Mouse (Mus musculus) heart, adult 11 months (tissue): ENCODE measurements around the gene Ahcyl2.
A peak's percentile ranks its signal among the peaks of the same experiment; 100 is the strongest.

Experiments used
- DNase-seq: peaks from one replicate; pipeline ENCODE4 v3.0.0; 2022

Ahcyl2 gene

DNA sequence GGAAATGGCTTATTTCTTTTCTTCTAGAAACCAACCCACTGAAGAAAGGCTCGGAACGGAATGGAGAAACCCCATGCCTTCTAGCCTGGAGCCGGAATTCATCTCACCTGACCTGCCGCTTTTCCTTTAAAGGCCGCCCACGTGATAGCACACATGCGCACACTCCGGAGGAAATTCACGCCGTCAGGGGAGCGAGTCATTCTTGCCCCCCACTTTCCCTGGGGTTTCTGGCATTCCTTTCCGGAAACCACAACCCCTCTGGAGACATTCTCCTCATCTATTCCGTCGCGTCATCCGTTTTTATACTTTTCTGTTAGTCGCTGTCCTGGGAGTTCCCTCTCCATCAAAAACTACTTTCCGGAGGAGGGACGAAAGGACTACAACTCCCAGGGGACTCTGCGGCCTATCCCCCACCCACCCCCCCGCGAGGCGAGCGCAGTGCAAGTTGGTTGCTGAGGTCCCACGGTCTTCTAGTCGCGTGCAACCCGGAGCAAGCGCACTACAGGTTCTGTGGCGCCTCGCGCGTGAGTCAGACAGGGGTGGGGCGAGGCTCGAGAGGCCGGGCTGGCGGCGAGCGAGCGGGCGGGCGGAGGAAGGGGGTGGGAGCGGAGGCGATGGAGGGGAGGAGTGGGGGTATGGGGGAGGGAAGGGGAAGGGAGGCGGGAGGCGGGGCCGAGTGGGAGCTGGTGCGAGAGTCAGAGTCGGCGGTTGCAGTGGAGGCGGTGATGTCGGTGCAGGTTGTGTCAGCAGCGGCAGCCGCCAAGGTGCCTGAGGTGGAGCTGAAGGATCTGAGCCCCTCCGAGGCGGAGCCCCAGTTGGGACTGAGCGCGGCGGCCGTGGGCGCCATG lies at the start of gene Ahcyl2:
Gene Ahcyl2 (plus strand): TSS at position 199 of the 848 bp plus-strand sequence.
- DNase-seq, result peak; percentile 100

DNA sequence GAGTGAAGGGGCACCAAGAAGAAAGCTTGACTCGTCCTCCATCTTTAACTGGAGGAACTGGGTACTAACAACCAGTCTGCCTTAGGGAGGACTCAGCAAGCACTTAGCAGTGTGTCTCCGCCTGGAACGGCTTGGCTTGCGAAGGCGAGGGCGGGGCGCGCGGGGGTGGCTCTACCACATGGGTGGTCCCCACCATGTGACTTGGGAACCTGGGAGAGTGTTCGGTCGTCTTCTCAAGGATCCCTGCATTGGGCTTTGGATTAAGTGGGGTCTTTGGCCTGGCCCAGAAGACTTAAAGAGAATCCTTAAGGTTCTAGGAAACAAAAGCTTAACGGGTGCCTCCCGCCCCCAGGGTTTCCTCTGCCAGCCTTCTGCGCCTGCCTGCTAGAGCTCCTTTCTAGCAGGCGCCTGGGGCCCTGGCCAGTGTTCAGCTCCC lies 48.9 kb upstream of the Ahcyl2 start:
- peak; percentile 95 for DNase-seq

DNA sequence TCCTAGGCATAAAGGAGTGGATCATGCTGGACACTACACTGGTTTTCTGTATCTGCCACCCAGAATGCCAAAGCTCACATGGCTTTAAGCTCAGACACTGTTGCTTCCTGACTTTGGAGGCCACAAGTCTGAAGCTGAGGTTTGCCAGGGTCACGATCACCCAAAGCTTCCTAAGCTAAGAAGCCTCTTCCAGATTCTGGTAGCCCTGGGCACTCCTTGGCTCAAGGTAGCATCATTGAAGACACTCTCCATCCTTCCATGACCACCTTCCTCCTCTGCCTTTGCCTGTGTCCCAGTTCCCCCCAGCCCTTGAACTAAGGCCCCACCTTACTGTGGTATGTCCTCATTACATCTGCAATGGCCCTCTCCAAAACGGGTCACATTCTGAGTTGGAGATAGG lies 45.9 kb upstream of the Ahcyl2 start:
- no peak for DNase-seq

DNA sequence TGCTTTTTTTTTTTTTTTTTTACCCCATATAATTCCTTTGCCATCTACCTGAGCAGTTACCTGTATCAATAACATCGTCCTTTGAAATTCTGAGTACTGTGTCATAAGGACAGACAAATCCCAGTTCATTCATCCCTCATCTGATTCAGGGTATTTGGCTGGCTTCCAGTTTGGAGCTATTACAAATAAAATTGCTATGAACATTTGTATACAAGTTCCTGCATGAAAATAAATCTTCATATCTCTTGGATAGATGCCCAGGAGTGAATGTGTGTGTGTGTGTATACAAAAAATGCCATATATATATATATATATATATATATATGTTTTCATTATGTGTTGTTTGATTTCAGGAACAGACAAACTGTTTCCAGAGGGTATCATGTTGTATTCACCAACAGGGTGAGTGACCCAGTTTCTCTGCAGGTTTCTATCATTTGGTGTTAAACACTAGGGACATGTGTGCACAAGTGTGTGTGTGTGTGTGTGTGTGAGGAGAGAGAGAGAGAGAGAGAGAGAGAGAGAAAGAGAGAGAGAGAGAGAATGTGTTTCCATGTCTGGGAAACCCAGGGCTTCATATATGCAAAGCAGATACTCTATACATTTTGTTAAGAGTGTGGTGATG lies 41.1 kb upstream of the Ahcyl2 start:
- no peak for DNase-seq

DNA sequence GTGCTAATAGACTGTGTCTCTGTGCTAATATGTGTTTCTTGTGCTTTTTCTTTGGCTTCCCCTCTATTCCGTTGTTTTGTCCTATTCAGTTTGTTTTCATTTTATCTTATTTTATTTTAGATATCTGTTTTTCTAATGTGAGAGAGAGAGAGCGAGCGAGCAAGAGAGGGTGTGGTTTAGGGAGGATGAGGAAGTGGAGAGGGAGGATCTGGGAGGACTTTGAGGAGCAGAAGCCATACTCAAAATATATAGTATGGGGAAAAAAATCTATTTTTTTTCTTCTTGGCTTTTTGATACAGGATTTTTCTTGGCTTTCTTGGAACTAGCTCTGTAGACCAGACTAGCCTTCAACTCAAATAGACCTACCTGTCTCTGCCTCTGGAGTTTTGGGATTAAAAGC lies 39.8 kb upstream of the Ahcyl2 start:
- DNase-seq, result no peak

DNA sequence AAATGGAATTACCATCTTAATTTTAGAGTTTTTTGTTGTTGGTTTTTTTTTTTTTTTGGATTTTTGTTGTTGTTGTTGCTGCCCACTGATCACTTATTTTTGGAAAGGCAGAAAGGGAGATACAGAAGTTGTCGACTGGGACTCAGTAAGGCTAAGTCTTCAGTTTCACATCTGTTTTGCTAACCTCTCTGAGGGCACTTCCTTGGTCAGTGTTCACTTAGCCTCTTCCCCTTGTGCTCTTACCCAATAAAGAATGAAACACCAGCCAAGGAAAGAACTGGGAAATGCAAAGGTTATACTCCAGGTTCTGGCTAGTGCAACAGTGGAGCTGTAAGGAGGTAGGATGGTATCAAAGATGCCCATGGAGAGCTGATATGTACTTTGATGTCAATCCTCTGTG lies 38.3 kb upstream of the Ahcyl2 start:
- DNase-seq, result no peak

DNA sequence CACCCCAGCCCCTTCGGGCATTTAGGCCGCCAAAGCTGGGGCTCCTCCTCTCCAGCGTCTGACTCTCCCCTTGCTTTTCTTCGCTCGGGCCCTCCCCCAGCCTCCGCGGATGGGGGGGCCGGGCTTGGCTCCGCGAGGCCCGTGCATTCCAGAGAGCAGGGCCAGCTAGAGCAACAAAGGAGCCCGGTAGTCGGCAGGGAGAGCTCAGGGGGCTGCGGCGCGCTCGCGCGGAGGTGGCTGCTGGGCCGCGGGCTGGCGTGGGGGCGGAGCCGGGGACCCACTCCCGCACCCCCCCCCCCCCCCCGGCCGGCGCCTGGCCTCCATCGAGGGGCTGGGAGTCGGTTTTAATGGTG lies 32.5 kb upstream of the Ahcyl2 start, which contains the start of gene Smo:
Gene Smo (plus strand): TSS at position 168 of the 353 bp plus-strand sequence.
- DNase-seq, result peak; percentile 99

DNA sequence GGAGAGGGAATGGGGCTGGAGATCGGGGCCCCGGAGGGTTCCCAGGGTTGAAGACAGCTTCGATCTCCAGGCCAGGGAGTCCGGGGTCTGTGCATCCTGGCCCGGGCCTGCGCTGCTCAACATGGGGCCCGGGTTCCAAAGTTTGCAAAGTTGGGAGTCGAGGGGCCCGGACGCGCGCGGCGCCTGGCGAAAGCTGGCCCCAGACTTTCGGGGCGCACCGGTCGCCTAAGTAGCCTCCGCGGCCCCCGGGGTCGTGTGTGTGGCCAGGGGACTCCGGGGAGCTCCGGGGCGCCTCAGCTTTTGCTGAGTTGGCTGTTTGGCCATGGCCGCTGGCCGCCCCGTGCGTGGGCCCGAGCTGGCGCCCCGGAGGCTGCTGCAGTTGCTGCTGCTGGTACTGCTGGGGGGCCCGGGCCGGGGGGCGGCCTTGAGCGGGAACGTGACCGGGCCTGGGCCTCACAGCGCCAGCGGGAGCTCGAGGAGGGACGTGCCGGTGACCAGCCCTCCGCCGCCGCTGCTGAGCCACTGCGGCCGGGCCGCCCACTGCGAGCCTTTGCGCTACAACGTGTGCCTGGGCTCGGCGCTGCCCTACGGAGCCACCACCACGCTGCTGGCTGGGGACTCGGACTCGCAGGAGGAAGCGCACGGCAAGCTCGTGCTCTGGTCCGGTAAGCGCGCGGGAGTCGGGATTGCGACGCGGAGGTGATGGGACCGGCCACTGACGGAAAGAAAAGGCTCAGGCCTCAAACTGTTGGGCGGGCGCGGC lies 31.9 kb upstream of the Ahcyl2 start:
- DNase-seq, result peak; percentile 95

DNA sequence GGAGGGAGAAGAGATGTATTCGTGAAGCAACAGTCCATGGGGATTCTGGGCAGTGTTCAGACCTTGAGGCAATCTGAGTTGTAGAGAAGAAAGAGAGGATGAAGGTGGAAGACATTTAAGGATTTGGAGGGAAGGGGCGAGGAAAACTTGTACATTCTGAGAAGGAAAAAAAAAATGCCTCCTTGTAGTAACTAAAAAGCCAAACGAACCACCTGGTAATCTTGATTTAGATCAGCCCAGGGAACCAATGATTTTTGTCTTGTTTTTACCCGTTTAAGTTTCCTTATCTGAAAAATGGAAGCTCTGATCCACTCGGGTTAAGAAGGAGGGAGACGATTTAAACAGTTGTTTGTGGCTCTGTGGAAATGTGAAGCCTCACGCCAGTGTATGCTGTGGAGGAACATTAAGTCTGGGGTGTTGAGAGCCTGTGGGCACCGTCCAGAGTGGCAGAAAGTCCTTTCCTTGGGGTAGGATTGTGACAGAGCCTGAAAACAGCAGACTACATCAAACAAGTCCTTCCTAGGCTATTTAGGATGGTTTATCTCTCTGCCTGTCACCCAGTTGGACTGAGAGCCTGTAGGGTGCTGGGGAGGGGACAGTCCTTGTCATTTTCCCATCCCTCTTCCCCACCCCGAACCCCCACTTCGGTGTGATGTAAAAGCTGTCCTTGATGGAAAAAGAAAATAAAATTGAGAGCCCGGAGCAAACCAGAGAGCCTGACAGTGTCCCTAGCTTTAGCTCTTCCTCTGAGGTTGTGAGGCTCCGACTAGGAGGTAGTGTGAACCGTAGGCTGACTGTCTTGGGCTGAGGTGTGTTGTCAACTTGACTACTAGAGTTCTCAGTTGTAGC lies 31.0 kb upstream of the Ahcyl2 start:
- no peak for DNase-seq

DNA sequence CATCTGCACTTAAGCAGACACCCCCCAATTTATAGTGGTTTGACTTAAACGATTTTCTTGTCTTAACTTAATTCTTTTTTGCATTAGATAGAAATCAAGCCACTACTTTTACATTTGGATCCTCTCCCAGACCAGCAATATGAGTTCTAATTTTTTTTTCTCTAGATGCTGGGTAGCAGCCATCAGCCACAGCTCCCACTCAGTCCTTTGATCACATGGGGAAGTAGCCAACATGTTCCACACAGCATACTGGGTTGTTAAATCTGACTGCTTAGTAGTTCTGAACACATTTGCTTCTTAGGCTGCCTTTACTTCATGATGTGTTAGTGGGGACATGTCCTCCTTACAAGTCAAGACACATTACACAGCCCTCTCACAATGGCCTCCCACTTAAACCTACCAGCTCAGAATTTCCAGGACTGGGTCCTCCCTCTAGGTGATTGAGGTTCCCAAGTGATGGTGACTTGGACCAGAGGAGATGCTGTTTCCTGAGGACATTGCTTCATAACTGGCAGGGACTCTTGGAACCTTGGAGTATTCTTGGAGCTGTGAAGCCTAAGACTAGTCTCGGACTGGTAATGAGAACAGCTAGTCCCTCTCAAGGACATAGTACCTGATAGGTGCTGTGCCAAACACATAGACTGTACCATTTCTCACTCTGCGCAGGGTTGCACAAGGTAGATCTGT lies 16.2 kb upstream of the Ahcyl2 start:
- DNase-seq, result no peak

DNA sequence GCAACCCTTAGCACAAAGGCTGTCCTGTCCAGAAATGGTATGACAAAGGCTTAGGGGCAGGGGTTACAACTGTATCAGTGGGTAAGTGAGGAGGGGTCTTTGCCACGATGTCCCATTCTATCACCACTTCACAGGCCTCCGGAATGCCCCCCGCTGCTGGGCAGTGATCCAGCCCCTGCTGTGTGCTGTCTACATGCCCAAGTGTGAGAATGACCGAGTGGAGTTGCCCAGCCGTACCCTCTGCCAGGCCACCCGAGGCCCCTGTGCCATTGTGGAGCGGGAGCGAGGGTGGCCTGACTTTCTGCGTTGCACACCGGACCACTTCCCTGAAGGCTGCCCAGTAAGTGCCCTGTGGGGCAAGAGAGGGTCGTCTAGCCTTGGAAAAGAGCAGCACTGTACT lies 14.5 kb upstream of the Ahcyl2 start:
- DNase-seq, result no peak

DNA sequence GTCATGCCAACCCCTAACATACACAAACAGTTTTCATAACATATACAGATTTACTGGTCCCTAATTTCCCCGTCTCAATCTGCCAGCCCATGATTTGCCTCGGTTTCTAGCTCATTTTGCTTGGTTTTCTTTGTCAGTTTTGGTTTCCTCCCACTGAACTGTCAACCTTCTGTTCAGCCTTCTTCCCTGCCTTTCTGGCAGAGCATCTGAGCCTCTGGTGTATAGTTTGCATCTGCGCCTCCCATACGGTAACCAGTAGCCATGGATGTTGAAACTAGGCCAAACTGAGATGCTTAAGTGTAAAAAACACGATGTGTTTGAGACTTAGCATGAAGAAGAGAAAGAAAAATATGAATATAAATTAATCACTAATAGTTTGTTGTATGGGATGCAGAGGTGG lies 11.8 kb upstream of the Ahcyl2 start:
- no peak for DNase-seq

DNA sequence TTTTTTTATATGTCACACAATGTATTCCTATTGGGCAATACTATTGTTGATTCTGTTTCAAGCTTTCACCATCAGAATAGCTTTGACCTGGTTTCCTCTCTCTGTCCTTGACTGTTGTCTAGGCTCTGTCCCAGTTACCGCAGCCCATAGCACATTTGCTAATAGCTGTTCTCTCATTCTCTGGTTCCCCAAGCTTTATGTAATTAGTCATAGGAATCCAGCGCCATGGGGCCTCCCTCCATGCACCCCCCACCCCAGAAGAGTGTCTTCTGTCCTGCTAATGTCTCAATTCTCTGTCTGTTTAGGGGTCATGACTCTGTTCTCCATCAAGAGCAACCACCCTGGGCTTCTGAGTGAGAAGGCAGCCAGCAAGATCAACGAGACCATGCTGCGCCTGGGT lies 11.3 kb upstream of the Ahcyl2 start:
- DNase-seq, result peak; percentile 63

DNA sequence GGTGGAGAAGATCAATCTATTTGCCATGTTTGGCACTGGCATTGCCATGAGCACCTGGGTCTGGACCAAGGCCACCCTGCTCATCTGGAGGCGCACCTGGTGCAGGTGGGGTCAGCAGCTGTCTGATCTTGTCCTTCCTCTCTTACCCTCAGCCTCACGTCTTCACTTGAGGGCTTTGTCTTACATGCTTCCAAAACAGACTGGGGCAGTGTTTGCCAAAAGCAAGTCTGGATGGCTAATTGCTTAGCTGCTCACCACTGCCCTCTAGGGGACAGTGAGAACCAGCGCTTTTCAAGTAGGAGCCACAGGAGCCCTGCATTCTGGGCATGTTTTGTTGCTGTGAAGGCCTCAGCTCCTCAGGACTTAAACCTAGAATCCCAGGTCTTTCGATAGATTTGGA lies 9.4 kb upstream of the Ahcyl2 start:
- DNase-seq, result peak; percentile 93

DNA sequence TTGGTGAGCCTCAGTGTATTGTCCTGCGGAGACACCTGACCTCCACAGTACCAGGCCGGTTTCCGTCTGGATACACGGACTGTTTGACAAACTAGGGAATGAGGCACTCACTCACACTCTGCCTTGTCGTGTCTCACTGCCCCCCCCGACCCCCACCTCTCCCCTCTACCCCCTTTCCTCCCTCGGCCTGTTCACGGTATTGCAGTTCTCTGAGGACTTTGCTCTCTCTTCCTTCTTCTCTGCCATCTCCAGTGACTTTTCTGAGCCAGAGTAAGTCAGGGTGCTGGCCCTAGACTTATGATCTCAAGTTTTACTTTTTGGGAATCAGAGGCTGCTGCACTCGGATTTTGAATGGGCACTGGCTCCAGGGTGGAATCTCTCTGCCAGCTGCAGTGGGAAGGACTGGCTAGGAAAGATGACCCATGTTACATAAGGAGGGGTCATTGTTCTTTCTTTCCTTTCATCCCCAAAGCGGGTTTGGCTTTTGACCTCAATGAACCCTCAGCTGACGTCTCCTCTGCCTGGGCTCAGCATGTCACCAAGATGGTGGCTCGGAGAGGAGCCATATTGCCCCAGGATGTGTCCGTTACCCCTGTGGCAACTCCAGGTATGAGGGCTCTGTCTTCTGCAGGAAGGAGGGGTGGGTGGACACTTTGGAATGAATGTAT lies 8.7 kb upstream of the Ahcyl2 start:
- DNase-seq, result peak; percentile 86

DNA sequence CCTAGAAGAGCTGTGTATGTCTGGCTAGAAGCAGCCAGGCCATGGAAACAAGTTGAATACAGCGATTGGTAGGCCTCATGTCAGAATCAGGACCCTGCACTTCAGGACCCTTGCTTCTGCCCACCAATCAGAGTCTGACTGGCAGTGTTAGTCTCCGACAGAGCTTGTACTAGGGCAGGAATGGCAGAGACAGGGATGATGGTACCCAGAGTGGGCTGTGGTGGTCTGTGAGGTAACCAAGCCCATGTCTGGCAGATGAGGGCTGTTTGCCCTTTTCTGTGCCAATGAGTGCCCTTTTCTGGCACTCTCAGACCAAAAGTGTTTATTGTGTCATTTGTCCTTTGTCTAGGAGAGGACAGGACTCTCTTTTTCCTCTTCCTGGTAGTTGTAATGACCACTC lies 7.4 kb upstream of the Ahcyl2 start:
- DNase-seq, result peak; percentile 67

DNA sequence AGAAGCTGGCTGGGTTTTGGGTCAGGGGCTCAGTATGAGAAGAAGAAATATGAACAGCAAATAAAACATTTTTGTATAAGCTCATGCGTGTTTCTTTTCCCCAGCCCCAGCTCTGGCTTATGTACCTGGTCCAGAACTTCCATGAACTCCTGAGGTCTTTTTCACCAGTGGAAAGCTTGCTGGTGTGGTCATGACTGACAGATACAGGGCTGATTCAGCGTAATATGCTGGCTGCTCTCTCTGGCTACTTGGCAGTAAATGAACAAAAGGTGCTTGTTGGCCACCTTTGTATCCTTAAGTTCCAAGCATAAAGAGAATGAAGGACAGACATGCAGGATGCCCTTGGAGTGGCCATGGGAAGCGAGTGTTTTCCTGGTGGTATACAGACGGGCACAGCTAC lies 6.5 kb upstream of the Ahcyl2 start:
- DNase-seq, result peak; percentile 74

DNA sequence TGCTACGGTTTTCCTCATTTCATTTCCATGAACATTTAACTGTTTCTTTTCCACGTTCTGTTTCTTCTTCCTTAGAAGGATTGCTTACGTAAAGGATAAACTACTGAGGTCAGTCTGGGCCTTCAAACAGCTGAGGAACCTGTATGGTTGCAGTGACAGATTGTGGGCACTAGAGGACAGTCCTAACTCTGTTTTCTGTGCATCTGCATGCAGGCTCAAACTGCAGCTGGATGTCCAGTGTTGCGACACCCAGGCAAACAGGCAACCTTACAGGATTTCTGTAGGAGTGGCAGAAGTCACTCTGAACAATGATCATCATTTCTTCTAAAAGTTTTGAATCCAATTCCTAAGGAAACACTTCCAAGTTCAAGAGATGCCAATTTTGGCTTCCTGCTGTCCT lies 5.3 kb upstream of the Ahcyl2 start:
- peak; percentile 81 for DNase-seq

DNA sequence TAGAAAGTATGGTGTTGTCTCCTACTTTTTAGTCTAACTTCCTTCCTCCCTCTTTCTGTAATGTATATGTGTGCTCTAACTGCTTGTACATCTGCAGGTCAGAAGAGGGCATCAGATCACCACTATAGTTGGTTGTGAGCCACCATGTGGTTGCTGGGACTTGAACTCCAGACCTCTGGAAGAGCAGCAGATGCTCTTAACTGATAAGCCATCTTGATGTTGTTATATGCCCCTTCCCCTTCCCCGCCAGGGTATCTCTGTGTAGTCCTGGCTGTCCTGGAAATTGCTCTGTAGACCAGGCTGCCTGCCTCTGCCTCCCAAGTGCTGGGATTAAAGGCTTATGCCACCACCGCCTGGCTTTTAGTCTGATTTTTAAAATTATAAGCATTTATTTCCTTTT lies 937 bp upstream of the Ahcyl2 start:
- peak; percentile 86 for DNase-seq

DNA sequence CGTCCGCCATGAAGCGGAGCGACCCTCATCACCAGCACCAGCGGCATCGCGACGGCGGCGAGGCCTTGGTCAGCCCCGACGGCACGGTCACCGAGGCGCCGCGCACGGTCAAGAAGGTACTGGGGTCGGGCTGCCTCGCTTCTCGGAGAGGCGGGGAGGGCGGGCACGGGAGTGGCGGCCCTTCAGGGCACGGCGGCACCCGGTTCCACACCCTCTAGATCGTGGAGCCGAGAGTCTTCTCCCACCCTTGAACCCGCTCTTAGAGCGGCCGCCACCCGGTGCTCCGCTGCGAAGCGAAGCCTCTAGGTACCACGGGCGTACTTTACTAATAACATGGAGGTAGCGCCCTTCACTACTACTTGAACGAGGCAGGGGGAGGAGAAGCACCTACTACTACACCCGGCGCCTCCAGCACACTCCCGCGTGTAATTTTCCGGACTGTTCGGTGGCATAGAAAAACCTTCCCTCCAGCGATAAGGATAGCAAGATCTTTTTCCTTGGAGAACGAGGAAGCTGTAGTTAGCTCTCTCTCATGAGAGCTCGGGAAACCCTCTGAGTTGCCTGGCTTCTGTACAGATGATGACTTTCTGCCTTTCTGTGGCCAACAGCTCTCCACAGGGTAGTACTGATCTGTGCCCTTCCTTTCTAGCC lies 1.1 kb downstream of the Ahcyl2 start:
- peak; percentile 95 for DNase-seq
